Comparison of ENCODE assay signal across 11 mouse cellular contexts in genomic region chr11:75245372-75246330, GRCm38 (mm10). TPM values are rescaled to one million over a fixed set of nuclear protein-coding genes. Genes with fewer than 3 reads are reported as not detected.
A peak's percentile ranks its signal among the peaks of the same experiment; 100 is the strongest.
DNase-seq lines count a peak whose midpoint lies in the region; ATAC-seq lines count a peak whose summit lies in the region.
"Had no signal": no experiment of that assay in that cellular context is flagged by ENCODE, and none has a peak within 500 bp of the region (broad histone marks: within the 10 kb centered on the region; RNA-seq: fewer than 3 reads in every experiment).

No protein-coding gene starts in this region.

- H3K4me1 ChIP-seq in heart, embryonic 15.5 days (replicated peaks) = peaks cover 81% of the 10 kb centered on the region
- H3K4me1 ChIP-seq in midbrain, embryonic 10.5 days = peaks cover 43% of the 10 kb centered on the region

- H3K9me3 ChIP-seq in heart, embryonic 15.5 days (replicated peaks) = no peaks in the 10 kb centered on the region
- H3K9me3 ChIP-seq in midbrain, embryonic 10.5 days (replicated peaks) = no peaks in the 10 kb centered on the region

- H3K27me3 ChIP-seq in heart, embryonic 15.5 days = no peaks in the 10 kb centered on the region
- no peaks in the 10 kb centered on the region for H3K27me3 ChIP-seq in midbrain, embryonic 10.5 days (ENCODE audit: low read depth, poor library complexity, severe bottlenecking)

- no peaks in the 10 kb centered on the region for H3K36me3 ChIP-seq in heart, embryonic 15.5 days
- no peaks in the 10 kb centered on the region for H3K36me3 ChIP-seq in midbrain, embryonic 10.5 days

- 28% methylated on average over 16 of the region's 16 CpGs for WGBS in heart, embryonic 15.5 days
- WGBS in midbrain, embryonic 10.5 days = 73% methylated on average over 16 of the region's 16 CpGs

- no peak for DNase-seq in heart, adult 11 months
- peak; percentile 23 for DNase-seq in T-cell, adult 2 months (ENCODE audit: low spot score)
- DNase-seq in midbrain, embryonic 10.5 days (ENCODE audit: low spot score) = no peak
- DNase-seq in urinary bladder, adult 18-20 months (ENCODE audit: low spot score in 2 of 2) = no peak
- DNase-seq in right cerebral cortex, adult 2 months (ENCODE audit: low spot score in 2 of 2) = no peak
- no peak for DNase-seq in cerebellum, adult 11-12 months
- DNase-seq: thymus, postnatal 36 days had no signal

- H3K9ac ChIP-seq in heart, embryonic 15.5 days = peak overlapping the region; percentile 30

- H3K4me2 ChIP-seq in heart, embryonic 15.5 days = peak overlapping the region; percentile 29

- no peak for ATAC-seq in heart, embryonic 15.5 days (replicated peaks; ENCODE audit: insufficient number of reproducible peaks, insufficient read depth, low FRiP score, low read depth)
- peak; percentile 54 for ATAC-seq in inflammation-experienced regulatory T-cells, adult 6 months

- H3K4me3 ChIP-seq in heart, embryonic 15.5 days = no peak overlapping the region
- H3K4me3 ChIP-seq in midbrain, embryonic 10.5 days = no peak overlapping the region
- H3K4me3 ChIP-seq: erythroblast, embryonic 14.5 days; myocyte had no signal

- H3K27ac ChIP-seq in heart, embryonic 15.5 days = peak overlapping the region; percentile 61
- H3K27ac ChIP-seq in midbrain, embryonic 10.5 days (replicated peaks) = peak overlapping the region; percentile 50

RNA-seq across cellular contexts. Expression of gene Rtn4rl1, which starts 52.1 kb away (rescaled TPM):
- 12.4 and 13.1 TPM in 2 replicates for polyA plus RNA-seq in heart, embryonic 15.5 days (2015; fragmentation: Nextera tagmentation; extraction: Ambion mirVana)
- polyA plus RNA-seq in inflammation-experienced regulatory T-cells, adult 6 months (2017; shearing (Covaris generic)) = 1 to 10 TPM; 1.3 to 2.5 (median 2.2) TPM
- 2.3 and 3.0 TPM in 2 replicates for polyA plus RNA-seq in midbrain, embryonic 10.5 days (2016; fragmentation: Nextera tagmentation; extraction: Ambion mirVana)
- polyA plus RNA-seq: erythroblast, embryonic 14.5 days had no signal

RNA-seq across cellular contexts. Expression of gene Dph1, which starts 54.6 kb away (rescaled TPM):
- 17.2 and 20.5 TPM in 2 replicates for polyA plus RNA-seq in heart, embryonic 15.5 days (2015; fragmentation: Nextera tagmentation; extraction: Ambion mirVana)
- 10 to 100 TPM in 2 of 3 experiments, 1 to 10 TPM in 1; 4.0 to 15.3 (median 11.7) TPM for polyA plus RNA-seq in inflammation-experienced regulatory T-cells, adult 6 months (2017; shearing (Covaris generic))
- 25.4 and 27.3 TPM in 2 replicates for polyA plus RNA-seq in midbrain, embryonic 10.5 days (2016; fragmentation: Nextera tagmentation; extraction: Ambion mirVana)
